Mouse (Mus musculus) embryonic facial prominence, embryonic 14.5 days (tissue): ENCODE data around the gene E130311K13Rik. TPM values are rescaled to one million over a fixed set of nuclear protein-coding genes. Genes with fewer than 3 reads are reported as not detected.
A peak's percentile ranks its signal among the peaks of the same experiment; 100 is the strongest.

Experiments used
- ATAC-seq: fragments of 200-750 bp; cut with Nextera tagmentation; 2 replicates; pipeline ENCODE4 v1.8.0; 2017; ENCODE audit warnings: low read depth, moderate number of reproducible peaks, moderate TSS enrichment
- DNase-seq: peaks from one replicate; pipeline ENCODE4 v3.0.0-alpha.2; 2015; ENCODE audit warnings: low spot score
- H3K27ac ChIP-seq: fragments of 300-500 bp; sonication (generic); replicated peaks from 2 replicates; pipeline ENCODE4 v1.5.1; 2014; ENCODE audit warnings: low read depth, mild to moderate bottlenecking, low read length, moderate library complexity
- H3K27me3 ChIP-seq: fragments of 300-500 bp; sonication (generic); replicated peaks from 2 replicates; pipeline ENCODE4 v1.6.1; 2014; ENCODE audit warnings: low read length; ENCODE audit not compliant: control insufficient read depth, insufficient read depth
- H3K36me3 ChIP-seq: fragments of 300-500 bp; sonication (generic); 2 replicates; pipeline ENCODE4 v1.6.1; 2014; ENCODE audit warnings: low read length, mixed read lengths; ENCODE audit not compliant: control insufficient read depth, insufficient read depth
- H3K4me1 ChIP-seq: fragments of 300-500 bp; sonication (generic); 2 replicates; pipeline ENCODE4 v1.6.1; 2014; ENCODE audit warnings: antibody characterized with exemption, low read length; ENCODE audit not compliant: control insufficient read depth, insufficient read depth
- H3K4me2 ChIP-seq: fragments of 300-500 bp; sonication (generic); 2 replicates; pipeline ENCODE4 v1.6.1; 2014; ENCODE audit warnings: low read depth, mild to moderate bottlenecking, low read length, moderate library complexity, mixed read lengths
- H3K4me3 ChIP-seq: fragments of 300-500 bp; sonication (generic); 2 replicates; pipeline ENCODE4 v1.5.1; 2014; ENCODE audit warnings: low read depth, mild to moderate bottlenecking, low read length
- H3K9ac ChIP-seq: fragments of 300-500 bp; sonication (generic); 2 replicates; pipeline ENCODE4 v1.6.1; 2014; ENCODE audit warnings: low read depth, mild to moderate bottlenecking, low read length, moderate library complexity, mixed read lengths
- H3K9me3 ChIP-seq: fragments of 300-500 bp; sonication (generic); 2 replicates; pipeline ENCODE4 v1.6.1; 2016; ENCODE audit warnings: low read length; ENCODE audit not compliant: control insufficient read depth
- WGBS: fragments of 180-500 bp; shearing (Covaris S2); extraction: QIAGEN DNeasy Blood & Tissue Kit; methylation state at CpG from one replicate; pipeline ENCODE4 v1.1.7; 2014; 5-methylcytosine and 5-hydroxymethylcytosine counted together
- polyA plus RNA-seq: library from polyadenylated mRNA; unstranded; fragments of >200 nt; fragmentation: Nextera tagmentation; extraction: Ambion mirVana; gene quantifications from 2 replicates; pipeline ENCODE4 v1.2.1, GENCODE M21; 2014

Gene E130311K13Rik
- polyA plus RNA-seq, 1 experiment from 2014 or later: 7.0 TPM

- H3K27ac ChIP-seq: peak within 1 kb of the TSS; percentile 47; the same call in 1 of the 2 replicates
- ATAC-seq: peak; percentile 80
Observed at GRCm38 (mm10) chr3:63899309-63899695, 30.0 kb downstream of the E130311K13Rik start, which contains the start of gene Plch1. Gene Plch1 (minus strand): TSS chr3:63899472.

GRCm38 (mm10) chr3:63898581-63899308 is 30.5 kb downstream of the E130311K13Rik start:
- Histone ChIP-seq H3K9me3 (no peaks in the 10 kb centered on the region), H3K36me3 (no peaks in the 10 kb centered on the region), H3K4me1 (peaks cover 7% of the 10 kb centered on the region), H3K4me2 (peak overlapping the region; percentile 96), H3K27ac (peak overlapping the region; percentile 47; the same call in 1 of the 2 replicates), H3K9ac (peak overlapping the region; percentile 58), H3K4me3 (peak overlapping the region; percentile 66), H3K27me3 (no peaks in the 10 kb centered on the region)
- ATAC-seq (peak; percentile 87), DNase-seq (peak; percentile 91)
- WGBS: 0% methylated on average over 34 of the region's 41 CpGs

More at GRCm38 (mm10) chr3:63899309-63899695, 30.0 kb downstream of the E130311K13Rik start, which contains the start of gene Plch1:
- WGBS: 1% methylated on average over 12 of the region's 12 CpGs
- Histone ChIP-seq H3K27me3 (0 out of 2 replicates have a peak, but pooled peaks cover 2% of the 10 kb centered on the region), H3K36me3 (no peaks in the 10 kb centered on the region), H3K4me1 (peaks cover 7% of the 10 kb centered on the region), H3K4me3 (peak within 1 kb of the TSS; percentile 66), H3K9ac (peak within 1 kb of the TSS; percentile 58), H3K4me2 (peak within 1 kb of the TSS; percentile 96), H3K9me3 (no peaks in the 10 kb centered on the region)
- DNase-seq: peak; percentile 81

- H3K9ac ChIP-seq: no peak overlapping the region
- H3K27me3 ChIP-seq: no peaks in the 10 kb centered on the region
- H3K27ac ChIP-seq: no peak overlapping the region
- H3K4me2 ChIP-seq: no peak overlapping the region
- no peaks in the 10 kb centered on the region for H3K36me3 ChIP-seq
- H3K4me1 ChIP-seq: peaks cover 7% of the 10 kb centered on the region
- H3K4me3 ChIP-seq: no peak overlapping the region
- no peaks in the 10 kb centered on the region for H3K9me3 ChIP-seq
- WGBS: 41% methylated on average over 1 of the region's 1 CpGs
- ATAC-seq (no peak), DNase-seq (no peak)
Observed at GRCm38 (mm10) chr3:63897177-63897576, 32.1 kb downstream of the E130311K13Rik start.

DNA sequence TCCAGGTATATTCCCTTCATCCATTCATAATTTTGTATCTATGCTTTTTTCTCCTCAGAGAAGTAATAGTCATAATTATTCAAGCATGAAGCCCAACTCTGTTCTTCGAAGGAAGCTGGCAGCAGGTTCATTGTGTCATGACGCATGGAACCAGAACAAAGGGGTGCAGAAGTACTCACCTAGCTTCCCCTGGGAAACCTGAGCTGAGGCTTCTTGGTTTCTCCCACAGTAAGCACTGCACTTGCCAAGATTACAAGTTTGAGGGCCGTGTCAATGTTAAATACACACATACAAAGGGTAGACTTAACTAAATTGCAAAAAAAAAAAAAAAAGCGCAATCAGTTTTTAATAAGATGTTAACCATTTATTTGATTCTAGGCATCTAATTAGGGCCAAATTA is 33.0 kb downstream of the E130311K13Rik start:
- Histone ChIP-seq H3K4me1 (peaks cover 7% of the 10 kb centered on the region), H3K27me3 (no peaks in the 10 kb centered on the region), H3K9me3 (no peaks in the 10 kb centered on the region), H3K4me2 (no peak overlapping the region), H3K36me3 (no peaks in the 10 kb centered on the region), H3K4me3 (no peak overlapping the region), H3K9ac (no peak overlapping the region), H3K27ac (no peak overlapping the region)
- DNase-seq: peak; percentile 71
- ATAC-seq: peak; percentile 42; the same call in 1 of the 2 replicates
- WGBS: 73% methylated on average over 4 of the region's 4 CpGs

- Histone ChIP-seq H3K27me3 (no peaks in the 10 kb centered on the region), H3K36me3 (no peaks in the 10 kb centered on the region), H3K4me2 (no peak overlapping the region), H3K4me3 (no peak overlapping the region), H3K4me1 (peaks cover 7% of the 10 kb centered on the region), H3K9me3 (no peaks in the 10 kb centered on the region), H3K27ac (no peak overlapping the region), H3K9ac (no peak overlapping the region)
- DNase-seq (no peak), ATAC-seq (no peak)
- WGBS: 52% methylated on average over 2 of the region's 2 CpGs
Observed at GRCm38 (mm10) chr3:63895786-63896185, 33.5 kb downstream of the E130311K13Rik start.

DNA sequence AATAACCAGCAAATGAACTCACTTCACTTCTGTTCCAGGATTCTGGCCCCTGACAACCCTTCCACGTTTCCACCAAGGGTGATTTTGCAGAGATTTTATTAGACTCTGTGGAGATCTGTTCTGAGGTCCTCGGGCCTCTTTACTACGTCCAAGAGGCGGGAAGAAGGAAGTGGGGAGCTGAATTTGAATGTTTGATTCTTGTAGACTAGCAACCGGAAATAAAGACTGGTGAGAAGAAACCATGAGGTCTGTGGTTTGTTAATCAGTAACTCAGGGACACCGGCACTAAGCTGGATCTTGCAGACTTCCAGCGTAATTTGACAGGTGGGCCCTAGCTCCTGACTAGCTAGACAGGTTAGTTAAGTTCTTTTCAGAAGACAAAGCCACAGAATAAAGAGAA is 35.6 kb downstream of the E130311K13Rik start:
- Histone ChIP-seq H3K4me1 (no peaks in the 10 kb centered on the region; the same call in 1 of the 2 replicates), H3K36me3 (no peaks in the 10 kb centered on the region), H3K4me2 (no peak overlapping the region), H3K9ac (no peak overlapping the region), H3K4me3 (no peak overlapping the region), H3K27me3 (no peaks in the 10 kb centered on the region), H3K27ac (no peak overlapping the region), H3K9me3 (no peaks in the 10 kb centered on the region)
- no peak for DNase-seq
- no peak for ATAC-seq
- WGBS: 60% methylated on average over 7 of the region's 7 CpGs

- Histone ChIP-seq H3K27me3 (no peaks in the 10 kb centered on the region), H3K4me3 (no peak overlapping the region), H3K36me3 (no peaks in the 10 kb centered on the region), H3K4me2 (no peak overlapping the region), H3K27ac (no peak overlapping the region), H3K4me1 (no peaks in the 10 kb centered on the region; the same call in 1 of the 2 replicates), H3K9ac (no peak overlapping the region), H3K9me3 (no peaks in the 10 kb centered on the region)
- ATAC-seq: no peak
- WGBS: 31% methylated on average over 3 of the region's 3 CpGs
- DNase-seq: no peak
Observed at GRCm38 (mm10) chr3:63892154-63892553, 37.1 kb downstream of the E130311K13Rik start.

- no peak overlapping the region for H3K27ac ChIP-seq
- no peak overlapping the region for H3K9ac ChIP-seq
- no peak overlapping the region for H3K4me3 ChIP-seq
- H3K36me3 ChIP-seq: no peaks in the 10 kb centered on the region
- ATAC-seq (no peak), DNase-seq (no peak)
- no peaks in the 10 kb centered on the region for H3K27me3 ChIP-seq
- H3K9me3 ChIP-seq: peaks cover 8% of the 10 kb centered on the region
- H3K4me2 ChIP-seq: no peak overlapping the region
- WGBS: 79% methylated on average over 2 of the region's 2 CpGs
- no peaks in the 10 kb centered on the region for H3K4me1 ChIP-seq
Observed at GRCm38 (mm10) chr3:63881065-63881464, 48.2 kb downstream of the E130311K13Rik start.
